Mouse (Mus musculus) induced T-regulatory cell, adult 2 months (primary cell): ENCODE measurements around the gene Epha5.

ENCODE experiments used
- DNase-seq: peaks from one replicate; pipeline ENCODE4 v3.0.0-alpha.2; 2012; ENCODE audit warnings: low read depth

The Epha5 gene

DNA sequence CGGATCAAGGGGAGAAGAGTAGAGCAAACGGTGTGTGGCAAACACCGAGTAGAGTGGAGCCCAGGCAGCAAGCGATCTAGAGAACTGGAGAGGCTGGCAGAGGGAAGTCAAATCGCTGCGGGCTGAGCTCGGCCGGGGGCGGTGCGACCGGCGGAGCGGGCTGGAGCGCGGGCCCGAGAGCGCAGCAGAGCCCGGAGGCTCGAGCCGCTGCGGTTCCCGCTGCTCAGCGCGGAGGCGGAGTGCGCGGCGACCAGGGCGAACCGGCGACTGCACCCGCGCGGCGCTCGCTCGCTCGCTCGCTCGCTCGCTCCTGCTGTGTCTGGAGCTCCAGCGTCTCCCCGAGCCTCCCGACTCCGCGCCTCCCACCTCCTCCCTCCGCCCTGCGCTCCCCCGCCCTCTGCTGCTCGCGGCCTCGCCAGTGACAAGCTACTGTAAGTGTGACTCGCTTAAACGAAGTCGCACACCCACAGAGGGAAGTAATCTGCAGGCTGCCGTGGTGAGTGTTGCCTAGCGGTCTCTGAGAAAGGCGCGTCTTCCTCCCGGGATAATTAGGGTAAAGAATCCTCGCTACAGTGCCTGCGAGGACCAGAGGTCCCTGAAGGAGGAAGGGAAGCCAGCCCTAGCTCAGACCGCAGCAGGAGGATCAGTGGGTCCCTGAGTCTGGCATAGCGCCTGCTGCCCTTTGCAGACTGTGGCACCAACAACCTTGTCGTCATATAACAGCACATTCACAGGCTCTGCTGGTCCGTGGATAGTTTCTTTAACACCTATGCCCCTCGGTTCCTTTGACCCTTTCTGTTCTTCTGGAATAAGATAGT, at the start of gene Epha5:
TSS of gene Epha5 (minus strand) at position 321 of the 818 bp plus-strand sequence.
- DNase-seq = no peak

DNA sequence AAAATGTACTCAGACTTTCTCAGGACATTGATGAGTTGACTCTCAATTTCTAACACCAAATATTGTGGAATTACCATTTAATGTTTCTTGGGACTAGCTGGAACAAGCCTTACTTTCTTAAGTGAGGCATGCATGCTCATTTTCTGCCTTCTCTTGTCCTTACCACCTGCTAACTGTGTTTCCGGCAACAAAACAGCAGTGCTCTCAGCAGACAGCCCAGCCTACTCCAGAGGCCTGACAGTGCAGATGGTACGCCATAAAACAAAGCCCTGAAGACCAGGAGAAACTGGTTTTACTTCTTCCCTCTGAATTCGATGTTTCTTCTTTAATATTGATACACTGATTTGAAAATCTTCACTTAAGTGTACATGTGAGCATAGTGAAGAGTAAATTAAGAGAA, 39.0 kb upstream of the Epha5 start:
- no peak for DNase-seq

DNA sequence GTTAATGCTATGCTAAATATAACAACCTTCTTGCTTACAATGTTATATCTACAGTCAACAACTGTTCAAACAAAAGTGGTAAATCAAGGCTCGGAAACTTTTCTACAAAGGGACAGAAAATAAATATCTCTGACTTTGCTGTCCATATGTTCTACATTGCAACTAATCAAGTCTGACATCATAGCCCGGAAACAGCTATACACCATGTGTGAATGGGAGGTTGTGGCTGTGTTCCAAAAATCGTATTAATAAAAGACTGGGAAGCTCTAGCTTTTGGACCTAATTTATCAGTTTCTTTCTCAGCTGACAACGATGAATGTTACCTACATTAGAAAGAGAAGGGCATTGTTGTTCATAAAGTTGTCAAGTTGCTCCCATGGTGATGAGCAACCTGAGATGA, 37.5 kb upstream of the Epha5 start:
- no peak for DNase-seq

DNA sequence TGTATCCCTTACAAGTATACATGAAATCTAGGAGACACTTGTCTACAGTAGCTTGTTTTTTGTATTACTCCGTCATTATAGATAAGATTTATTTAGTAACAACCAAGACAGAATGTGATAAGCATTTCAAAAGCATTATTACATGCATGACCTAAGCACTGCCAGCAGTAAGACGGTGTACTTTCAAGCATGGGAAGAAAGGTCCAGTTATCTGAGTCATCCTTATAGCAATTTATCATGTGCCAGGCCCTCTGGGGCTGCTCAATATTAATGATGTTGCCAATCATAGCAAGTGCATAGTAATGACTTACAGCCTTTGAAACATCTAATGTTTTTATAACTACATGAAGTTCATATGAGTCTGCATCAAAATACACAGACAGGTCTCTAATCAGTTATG, 36.7 kb upstream of the Epha5 start:
- DNase-seq = no peak

DNA sequence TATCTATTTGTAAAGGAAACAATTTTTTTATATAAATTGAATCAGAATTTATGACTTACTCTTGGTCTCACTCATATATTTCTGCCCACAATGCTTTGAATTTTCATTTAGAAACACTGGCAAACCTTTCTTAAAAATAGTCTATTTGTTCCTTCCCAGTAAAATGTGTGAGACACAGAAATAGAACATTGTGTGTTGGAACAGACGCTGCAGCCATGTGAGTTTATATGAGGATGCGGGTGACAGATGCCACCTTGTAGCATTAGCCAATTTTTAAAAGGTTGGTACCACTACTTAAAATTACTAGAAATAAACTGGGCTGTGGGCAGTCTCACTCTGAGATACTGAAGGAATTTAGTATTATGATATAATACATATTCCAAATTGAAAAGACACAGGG, 23.1 kb upstream of the Epha5 start:
- DNase-seq = no peak

DNA sequence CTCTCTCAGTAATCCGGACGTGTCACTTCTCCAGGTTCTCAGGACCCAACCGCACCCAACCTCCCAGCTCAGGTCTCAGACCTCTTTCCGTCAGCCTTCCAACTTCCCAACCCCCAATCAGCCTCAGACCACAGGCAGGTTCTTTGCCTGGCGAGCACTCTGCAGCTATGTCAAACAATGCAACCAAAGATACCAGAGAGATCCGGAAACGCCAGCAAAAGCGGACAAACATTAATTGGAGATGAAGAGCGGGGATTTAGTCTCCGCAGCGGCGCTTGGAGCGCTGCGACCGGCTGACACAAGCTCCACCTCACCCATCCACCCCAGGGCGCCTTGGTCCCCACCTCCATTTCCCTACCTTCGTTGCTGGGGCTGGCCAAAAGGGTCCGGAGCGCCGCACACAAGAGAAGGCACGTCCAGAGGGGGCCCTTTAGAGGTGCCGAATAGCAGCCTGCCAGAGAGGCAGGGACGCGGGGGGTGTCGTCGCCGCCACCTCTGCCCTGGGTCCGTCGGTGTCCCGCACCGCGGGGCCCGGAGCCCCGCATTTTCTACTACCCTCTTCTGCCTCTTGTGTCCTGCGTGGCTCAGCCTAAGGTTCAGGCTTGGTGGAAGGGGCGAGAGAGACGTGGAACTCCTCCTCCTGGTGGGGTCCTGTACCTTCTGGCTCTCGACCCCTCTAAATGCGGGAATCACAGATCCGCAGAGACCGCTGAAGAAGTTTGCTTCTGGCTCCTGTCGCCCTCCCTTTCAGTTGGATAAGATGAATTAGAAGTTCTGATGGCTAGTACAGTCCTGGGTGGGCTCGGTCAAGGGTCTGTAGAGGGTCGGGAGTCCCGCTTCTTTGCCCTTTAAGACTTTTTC, 991 bp downstream of the Epha5 start:
- no peak for DNase-seq

DNA sequence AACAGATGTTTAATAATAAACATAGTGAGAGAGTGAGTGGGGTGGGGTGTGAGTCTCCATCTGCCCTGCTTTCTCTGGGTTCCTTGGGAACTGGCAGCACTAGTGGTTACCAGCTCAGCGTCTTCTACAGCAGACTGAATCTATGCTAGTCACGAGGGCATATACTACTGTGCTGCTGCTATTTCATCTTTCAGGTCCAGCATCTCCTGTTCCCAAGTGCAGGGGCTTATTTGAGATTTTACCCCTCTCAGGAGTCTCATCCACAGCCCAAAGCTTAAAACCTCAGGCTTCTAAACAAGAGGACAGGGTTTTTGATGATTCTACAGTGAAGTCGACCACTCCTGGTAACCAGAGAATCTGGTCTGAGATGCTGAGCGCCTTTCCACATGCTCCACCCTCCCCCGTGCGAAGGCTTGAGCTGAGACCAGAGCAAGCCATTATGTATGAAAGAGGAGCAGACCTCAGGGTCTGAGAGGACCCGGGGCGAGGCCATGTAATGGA, 2.2 kb downstream of the Epha5 start:
- DNase-seq = no peak

DNA sequence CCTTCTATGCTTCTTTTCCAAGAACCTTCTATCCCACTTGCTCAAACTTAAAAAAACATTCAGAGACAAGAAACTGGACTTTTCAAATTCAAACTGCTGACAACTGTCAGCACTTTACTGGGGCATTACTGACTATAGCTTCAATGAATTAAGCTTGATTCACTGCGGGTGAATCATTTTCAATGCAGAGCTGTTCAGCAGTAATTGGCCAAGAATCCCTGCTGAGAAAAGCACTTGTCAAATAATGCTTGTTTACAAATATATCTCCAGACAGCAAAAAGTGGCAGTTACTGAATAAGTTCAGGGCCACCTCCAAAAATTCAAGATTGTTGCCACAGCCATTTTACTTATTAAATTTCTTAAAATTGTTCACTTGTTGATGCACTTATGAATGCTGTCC, 4.2 kb downstream of the Epha5 start:
- no peak for DNase-seq

DNA sequence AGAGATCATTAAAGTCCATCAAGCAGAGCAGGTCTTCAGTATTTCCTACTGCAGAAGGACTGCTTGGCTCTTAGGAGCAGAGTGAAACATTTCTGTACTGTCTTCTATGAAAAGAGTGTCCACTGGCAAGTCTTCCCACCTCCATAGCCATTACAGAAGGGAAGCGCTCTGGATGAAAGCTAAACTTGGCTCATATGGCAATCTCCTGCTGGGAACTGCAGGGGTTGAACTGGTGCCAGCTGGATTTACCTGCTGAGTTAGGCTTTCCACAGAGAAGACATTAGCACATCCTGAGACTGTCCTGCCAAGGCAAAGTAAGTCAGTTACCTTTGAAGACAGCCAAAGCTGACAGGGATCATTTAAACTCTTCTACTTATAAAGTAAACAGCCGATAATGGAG, 8.8 kb downstream of the Epha5 start:
- no peak for DNase-seq

DNA sequence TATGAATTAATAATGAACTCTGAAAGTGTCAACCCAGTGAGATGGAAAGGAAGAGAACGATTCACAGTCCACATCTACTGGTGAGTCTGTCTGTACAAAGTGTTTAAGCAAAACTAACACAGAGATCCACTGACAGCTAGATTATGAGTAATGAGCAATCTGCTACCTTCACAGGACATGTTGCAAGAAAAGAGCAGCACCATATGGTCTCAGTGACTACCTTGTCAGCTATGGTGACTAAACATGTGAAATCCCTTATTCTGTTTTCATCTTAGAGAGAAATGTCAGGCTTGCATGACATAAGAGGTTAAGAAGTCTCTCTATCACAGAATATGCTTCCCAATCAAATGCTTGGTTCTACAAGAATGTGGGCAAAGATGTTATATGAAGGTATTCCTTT, 20.1 kb downstream of the Epha5 start:
- no peak for DNase-seq

DNA sequence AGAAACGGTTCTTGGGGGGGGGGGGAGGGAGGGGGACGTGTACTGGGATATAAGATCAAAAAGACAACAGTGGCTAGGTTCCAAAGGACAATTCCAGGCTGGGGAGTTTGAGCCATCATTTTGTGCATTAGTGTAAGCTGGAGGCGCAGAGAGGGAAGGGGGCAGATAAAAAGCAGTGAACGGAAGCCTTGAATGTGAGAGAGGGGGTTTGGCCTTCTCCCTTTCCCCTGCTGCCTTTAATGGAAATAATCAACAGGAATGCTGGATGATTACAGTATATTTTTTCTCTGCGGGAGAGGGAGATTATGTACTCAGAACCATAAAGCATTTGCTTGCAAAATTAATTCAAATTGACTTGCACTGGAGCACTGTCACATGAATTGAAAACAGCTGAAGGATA, 51.8 kb downstream of the Epha5 start:
- no peak for DNase-seq

DNA sequence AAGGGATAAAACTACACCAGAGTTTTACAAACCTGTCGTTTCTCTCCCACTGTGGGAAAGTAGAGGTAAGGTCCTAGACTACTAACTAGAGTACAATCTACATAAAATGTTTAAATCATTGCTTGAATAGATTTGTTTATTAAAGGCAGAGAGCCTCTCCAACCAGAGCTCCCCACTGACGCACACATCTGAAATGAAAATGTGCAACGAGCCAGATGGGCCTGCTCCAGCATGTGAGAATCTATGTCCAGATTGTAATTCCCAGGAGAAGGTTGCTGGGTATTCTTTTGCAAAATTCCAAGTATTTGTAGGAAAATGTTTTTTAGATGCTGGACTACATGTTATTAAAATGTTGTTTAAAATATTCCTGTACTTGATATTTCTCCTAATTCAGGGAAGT, 57.8 kb downstream of the Epha5 start:
- DNase-seq = no peak

DNA sequence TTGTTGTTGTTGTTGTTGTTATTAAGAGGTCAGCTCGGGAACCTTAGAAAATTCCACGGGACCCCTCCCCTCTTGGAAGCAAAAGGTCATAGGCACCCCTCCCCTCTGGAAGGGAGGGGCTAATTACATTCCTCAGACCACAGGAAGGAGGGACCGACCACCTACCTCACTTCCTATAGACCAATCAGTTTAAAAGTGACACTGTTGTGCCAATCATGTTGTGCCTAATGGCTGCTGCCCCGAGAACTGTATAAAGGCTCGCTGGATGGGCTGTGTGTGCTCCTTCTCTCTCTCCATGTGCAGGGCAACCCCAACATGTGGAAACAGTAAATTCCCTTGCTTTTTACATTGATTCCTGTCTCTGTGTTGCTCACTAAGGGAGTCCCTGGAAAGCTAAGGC, 64.1 kb downstream of the Epha5 start:
- DNase-seq = no peak

DNA sequence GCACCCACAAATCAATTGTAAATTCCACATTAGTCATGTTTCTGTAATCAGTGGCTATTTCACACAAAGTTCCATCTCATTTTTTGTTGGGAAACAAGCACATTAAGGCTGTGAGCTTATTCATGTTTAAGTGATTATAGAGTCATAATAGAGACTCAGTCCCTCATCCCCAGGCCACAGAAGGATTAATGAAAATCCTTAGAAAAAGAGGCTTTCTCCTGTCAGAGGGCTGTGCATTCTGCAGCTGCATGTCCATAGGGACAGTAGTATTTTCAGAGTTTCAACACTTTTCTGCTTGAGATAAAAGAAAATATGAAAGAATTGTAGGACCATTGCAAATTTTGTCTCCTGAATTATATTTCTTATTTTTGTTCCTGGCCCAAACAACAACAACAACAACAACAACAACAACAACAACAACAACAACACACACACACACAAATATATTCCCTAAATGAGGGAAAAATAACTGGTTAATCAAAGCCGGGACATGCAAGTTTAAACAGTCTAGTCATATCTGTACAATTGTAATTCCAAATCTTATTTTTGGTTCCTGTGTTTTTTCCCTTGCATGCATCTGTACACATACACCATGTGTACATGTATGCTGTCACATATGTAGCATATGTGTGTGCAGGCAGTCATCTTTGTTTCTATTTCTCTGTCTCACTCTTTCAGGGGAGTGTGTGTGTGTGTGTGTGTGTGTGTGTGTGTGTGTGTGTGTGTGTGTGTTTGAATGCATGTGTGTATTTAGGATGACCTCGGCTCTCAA, 70.3 kb downstream of the Epha5 start:
- no peak for DNase-seq

DNA sequence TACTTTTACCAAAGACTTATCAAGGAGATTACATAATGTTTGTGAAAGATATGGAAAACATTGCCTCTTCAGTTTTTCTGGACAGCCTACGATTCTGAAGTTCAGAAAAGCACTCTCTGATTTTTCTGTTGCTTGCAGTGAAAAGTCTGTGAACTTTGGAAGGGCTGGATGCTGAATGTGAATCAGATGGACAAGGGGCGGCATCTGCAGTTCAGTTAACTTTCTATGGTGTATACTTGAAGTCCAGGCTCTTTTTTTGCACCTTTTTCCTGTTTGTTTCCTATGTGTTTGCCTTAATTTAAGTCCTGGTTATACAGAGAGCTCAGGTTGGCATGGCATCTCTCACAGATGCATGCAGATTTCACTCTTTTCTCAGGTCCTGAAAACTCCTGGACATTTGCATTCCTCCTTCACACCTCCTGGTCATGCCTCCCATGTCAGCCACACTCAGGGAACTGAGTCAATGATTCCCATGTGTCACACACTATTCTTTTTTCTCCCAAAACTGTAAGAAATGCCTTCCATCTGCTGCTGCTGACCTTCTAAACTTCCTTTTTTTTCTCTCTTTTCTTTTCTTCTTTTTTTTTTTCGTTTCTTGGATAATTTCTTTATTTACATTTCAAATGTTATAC, 81.2 kb downstream of the Epha5 start:
- DNase-seq = no peak

DNA sequence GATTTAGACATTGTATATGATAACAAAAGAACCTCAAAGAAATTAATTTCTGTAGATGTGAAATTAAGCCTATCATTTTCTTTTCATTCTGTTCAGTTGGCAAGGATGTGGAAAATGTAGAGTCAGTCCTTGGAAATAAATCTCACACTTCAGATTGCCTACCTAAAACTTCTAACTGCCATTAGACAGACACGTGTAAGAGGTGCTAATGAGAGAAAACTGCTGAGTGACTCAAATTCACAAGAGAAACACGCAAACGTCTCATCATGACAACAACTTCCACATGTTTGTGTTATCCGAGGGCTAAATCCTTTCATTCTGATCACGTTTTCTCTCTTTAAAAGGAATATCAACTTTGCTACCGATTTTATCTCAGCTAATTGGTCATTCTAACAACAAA, 82.7 kb downstream of the Epha5 start:
- DNase-seq = no peak

DNA sequence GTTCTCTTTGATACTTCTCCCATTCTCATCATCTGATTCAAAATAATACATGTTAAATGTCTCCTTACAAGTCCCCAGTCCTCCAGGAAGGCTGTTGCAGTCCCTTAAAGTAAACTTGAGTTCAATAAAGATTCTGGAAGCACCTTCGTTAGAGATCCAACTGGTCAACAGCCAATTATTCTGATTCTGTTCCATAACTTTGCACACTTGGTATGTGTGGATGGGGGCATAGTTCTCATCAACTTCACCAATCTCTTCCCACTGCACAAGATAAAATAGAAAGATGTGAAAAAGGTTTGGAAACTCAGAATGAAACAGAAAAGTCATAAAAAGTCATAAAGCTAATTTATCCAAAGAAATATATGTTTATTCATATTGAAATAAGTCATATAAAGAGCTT, 85.6 kb downstream of the Epha5 start:
- no peak for DNase-seq

DNA sequence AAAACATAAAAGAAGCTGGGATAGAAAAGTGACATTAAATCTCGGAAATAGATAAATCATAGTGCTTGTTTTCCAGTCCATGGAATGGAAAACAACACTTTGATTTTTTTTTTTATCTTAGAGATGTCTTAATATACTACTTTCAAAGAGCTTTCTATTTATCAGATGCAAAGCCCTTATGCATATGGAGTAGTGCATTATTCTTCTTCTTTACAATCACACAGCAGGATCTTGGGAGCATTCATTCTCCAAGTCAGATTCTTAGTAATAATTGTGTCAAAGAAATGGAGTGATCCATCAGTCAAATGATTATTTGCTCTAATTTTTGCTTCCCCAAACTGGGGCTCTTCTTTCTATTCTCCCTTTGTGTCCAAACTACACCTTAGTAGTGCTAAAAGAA, 96.6 kb downstream of the Epha5 start:
- no peak for DNase-seq

DNA sequence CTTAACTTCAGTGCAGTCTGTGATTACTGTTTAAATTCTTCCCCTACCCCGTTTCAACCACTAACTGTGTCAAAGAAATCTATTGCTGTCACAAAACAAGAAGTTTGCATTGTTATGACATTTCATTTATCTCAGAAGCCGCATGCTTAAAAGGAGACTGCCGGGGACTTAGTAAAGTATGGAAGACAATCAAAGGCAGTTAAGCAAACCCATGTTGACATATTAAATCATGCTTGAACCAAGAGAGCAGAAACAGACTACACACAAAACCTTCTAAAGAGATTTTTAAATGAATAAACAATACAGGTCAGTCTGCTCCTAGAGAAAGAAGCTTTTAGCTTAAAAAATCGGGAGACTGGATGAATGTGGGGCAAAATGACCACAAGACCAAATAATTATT, 97.0 kb downstream of the Epha5 start:
- DNase-seq = no peak

DNA sequence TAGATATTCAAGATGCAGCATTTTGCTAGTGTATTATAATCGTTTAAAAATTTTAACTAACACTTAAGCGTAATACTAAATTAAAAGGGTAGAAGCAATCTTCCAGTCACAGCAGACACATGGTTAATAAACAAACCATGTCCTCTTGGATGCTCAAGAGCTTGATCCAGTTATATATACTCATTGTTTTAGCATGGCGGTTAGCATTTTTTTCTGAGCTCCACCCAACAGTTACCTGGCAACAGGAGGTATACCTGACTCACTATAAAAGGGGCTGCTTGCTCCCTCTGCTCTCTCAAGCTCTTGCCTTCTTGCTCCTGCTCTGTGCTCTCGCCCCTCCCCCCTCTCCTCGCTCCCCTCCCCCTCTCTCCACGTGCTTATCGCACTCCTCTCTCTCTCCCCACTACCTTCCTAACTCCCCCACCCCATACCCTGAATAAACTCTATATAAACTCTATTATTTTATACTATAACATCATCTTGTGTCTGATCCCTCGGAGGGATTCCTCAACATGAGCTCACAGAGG, 98.3 kb downstream of the Epha5 start:
- DNase-seq = no peak

DNA sequence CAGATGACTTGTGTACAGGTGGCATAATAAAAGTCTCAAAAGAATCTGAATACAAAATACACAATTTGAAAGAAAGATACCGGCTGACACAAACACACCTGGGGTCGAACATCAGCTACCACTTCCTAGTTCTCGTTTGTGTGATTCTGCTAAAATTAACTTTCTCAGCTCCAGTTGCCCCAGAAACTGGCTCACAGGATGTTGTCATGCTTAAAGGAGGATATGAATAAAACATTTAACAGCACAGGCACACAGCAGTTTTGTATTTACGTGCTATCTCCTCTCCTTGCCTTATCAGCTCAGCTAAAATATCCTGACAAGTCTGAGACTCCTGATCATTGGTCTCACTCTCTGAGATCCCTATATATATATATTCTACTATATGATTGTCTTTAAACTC, 99.3 kb downstream of the Epha5 start:
- DNase-seq = no peak

DNA sequence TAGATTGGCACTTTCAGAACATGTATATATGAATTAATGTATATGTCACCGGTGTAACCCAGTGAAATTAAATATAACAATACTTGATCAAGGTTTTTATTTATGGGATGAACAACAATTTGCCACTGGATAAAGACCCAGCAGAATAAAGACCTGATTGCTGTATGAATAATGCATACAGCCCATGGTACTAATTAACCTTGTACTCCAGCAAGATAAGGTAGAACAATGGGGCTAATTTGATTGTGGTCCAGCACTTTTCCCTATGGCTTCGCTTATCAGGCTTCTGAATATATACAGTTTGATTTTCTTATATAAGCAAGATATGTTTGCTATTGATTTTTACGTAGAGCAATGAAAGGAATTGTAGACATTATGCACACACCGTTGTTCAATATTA, 103.6 kb downstream of the Epha5 start:
- DNase-seq = no peak
